Mouse (Mus musculus) forebrain, postnatal 0 days (tissue): ENCODE measurements at regions not wholly inside any gene's neighbourhood (a gene's known extent, or its start where the extent isn't known, plus 50 kb on each side); places are given as distances from the start of the nearest gene placed in this dataset.
A peak's percentile ranks its signal among the peaks of the same experiment; 100 is the strongest.

Source experiments
- ATAC-seq: fragments of 200-750 bp; cut with Nextera tagmentation; 2 replicates; pipeline ENCODE4 v1.8.0; 2017; ENCODE audit warnings: mild to moderate bottlenecking, moderate library complexity
- DNase-seq: peaks from one replicate; pipeline ENCODE4 v3.0.0-alpha.2; 2015
- H3K27ac ChIP-seq: fragments of 300-500 bp; sonication (generic); 2 replicates; pipeline ENCODE4 v1.5.1; 2014; ENCODE audit warnings: low read depth, mild to moderate bottlenecking, antibody characterized with exemption, low read length, moderate library complexity, mixed read lengths
- H3K27me3 ChIP-seq: fragments of 300-500 bp; sonication (generic); 2 replicates; pipeline ENCODE4 v1.6.1; 2014; ENCODE audit warnings: mild to moderate bottlenecking, low read length, mixed read lengths; ENCODE audit not compliant: insufficient read depth
- H3K36me3 ChIP-seq: fragments of 300-500 bp; sonication (generic); 2 replicates; pipeline ENCODE4 v1.6.1; 2014; ENCODE audit warnings: mild to moderate bottlenecking, moderate library complexity; ENCODE audit not compliant: insufficient read depth
- H3K4me1 ChIP-seq: fragments of 300-500 bp; sonication (generic); 2 replicates; pipeline ENCODE4 v1.6.1; 2014; ENCODE audit warnings: antibody characterized with exemption; ENCODE audit not compliant: insufficient read depth
- H3K4me2 ChIP-seq: fragments of 300-500 bp; sonication (generic); 2 replicates; pipeline ENCODE4 v1.6.1; 2014; ENCODE audit warnings: low read depth, mild to moderate bottlenecking, moderate library complexity
- H3K4me3 ChIP-seq: fragments of 300-500 bp; sonication (generic); 2 replicates; pipeline ENCODE4 v1.5.1; 2014; ENCODE audit warnings: low read depth, low read length, mixed read lengths
- H3K9ac ChIP-seq: fragments of 300-500 bp; sonication (generic); 2 replicates; pipeline ENCODE4 v1.6.1; 2014; ENCODE audit warnings: mild to moderate bottlenecking
- H3K9me3 ChIP-seq: fragments of 300-500 bp; sonication (generic); 2 replicates; pipeline ENCODE4 v1.6.1; 2016; ENCODE audit warnings: low read length
- CTCF ChIP-seq: sonication (generic); IDR thresholded peaks from 2 replicates; pipeline ENCODE4 v1.5.1; 2016; ENCODE audit warnings: antibody characterized with exemption, control low read depth, low read depth
- WGBS: fragments of 180-500 bp; shearing (Covaris S2); extraction: QIAGEN DNeasy Blood & Tissue Kit; methylation state at CpG from one replicate; pipeline ENCODE4 v1.1.7; 2014; 5-methylcytosine and 5-hydroxymethylcytosine counted together

DNA sequence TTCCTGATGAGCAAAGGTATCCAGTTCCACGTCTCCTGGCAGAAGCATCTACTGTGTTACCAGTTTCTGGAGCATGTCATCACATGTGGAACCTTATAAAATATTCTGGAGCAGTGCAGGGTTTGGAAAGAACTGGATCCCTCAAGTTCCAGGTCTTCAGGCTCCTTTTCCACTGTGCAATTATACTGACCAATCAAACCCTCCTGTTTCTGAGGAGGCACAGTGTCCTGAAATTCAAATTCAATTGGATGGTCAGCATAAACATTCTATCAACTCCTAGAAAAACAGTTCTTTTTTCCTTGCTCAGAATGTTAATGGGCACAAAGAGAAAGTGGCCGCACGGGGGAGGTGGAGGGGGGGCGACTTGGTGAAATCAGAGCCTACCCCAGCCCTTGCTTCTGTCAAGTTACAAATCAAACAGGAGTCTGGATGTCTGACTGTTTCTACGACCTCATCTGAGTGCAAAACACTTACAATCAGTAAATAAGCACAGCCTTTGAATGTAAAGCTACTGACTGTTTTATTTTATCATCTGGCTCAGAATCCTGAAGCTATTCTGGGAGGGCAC is 203.2 kb upstream of the Gm21897 start:
- Histone ChIP-seq H3K27ac (no peak overlapping the region), H3K27me3 (no peaks in the 10 kb centered on the region), H3K9me3 (no peaks in the 10 kb centered on the region), H3K4me3 (no peak overlapping the region), H3K4me1 (no peaks in the 10 kb centered on the region), H3K9ac (no peak overlapping the region), H3K36me3 (no peaks in the 10 kb centered on the region), H3K4me2 (no peak overlapping the region)
- no peak for TF ChIP-seq CTCF
- no peak for DNase-seq
- no peak for ATAC-seq
- 36% methylated on average over 5 of the region's 5 CpGs for WGBS

DNA sequence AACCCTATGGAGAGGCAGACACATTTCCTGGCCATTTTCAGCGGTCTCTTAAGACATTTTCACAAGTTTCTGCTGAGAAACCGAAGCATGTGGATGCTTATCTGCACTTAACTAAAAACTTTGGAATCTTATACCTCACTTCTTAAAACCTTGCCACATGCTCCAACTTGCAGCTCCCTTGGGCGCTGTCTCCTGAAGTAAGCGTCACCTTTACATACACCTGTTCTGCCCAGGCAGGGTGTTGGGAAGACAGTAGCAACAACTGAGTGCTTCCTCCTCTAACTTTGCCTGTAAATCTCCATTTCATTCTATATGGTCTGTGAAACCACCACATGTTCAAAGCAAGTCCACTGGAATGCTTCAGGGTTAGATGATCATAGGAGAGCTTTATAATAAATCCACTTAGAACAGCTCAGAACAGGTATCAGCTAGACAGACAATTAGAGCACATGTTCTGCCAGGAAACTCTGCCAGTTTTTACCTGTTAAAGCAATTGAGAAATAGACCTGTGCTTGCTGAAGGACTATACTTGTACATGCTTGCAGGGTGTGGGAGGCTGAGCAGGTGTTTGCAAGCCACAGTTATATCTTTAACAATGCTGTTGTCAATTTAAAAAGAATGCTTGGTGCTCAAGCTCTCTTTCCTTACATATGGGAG is 202.6 kb upstream of the Gm21897 start:
- Histone ChIP-seq H3K9ac (no peak overlapping the region), H3K4me2 (no peak overlapping the region), H3K4me3 (no peak overlapping the region), H3K27ac (no peak overlapping the region), H3K36me3 (no peaks in the 10 kb centered on the region), H3K9me3 (no peaks in the 10 kb centered on the region), H3K4me1 (no peaks in the 10 kb centered on the region), H3K27me3 (no peaks in the 10 kb centered on the region)
- 83% methylated on average over 4 of the region's 4 CpGs for WGBS
- TF ChIP-seq CTCF = no peak
- ATAC-seq (no peak), DNase-seq (no peak)

DNA sequence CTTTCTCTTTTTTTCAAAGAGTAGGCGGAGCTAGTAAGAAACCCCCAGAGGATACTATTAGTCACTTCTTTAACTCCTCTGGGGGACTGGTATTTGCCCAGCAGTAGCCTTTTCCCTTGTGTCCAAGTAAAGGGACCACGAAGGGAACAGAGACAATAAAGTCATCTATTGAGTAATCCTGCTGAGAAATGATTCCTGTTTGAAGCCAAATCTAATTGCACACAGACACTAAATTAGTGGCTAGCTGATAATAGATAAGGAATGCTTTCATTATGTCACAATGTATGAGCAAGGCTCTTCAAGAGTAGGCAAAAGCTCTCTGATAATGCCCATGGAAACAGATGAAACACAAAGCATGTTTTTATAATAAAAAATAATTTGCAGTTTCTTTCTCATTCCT is 201.9 kb upstream of the Gm21897 start:
- no peak overlapping the region for H3K9ac ChIP-seq
- 30% methylated on average over 2 of the region's 2 CpGs for WGBS
- H3K9me3 ChIP-seq = no peaks in the 10 kb centered on the region
- H3K4me1 ChIP-seq = no peaks in the 10 kb centered on the region
- H3K27me3 ChIP-seq = no peaks in the 10 kb centered on the region
- no peak overlapping the region for H3K4me2 ChIP-seq
- no peak overlapping the region for H3K4me3 ChIP-seq
- no peaks in the 10 kb centered on the region for H3K36me3 ChIP-seq
- no peak for TF ChIP-seq CTCF
- DNase-seq (no peak), ATAC-seq (no peak)
- H3K27ac ChIP-seq = no peak overlapping the region

DNA sequence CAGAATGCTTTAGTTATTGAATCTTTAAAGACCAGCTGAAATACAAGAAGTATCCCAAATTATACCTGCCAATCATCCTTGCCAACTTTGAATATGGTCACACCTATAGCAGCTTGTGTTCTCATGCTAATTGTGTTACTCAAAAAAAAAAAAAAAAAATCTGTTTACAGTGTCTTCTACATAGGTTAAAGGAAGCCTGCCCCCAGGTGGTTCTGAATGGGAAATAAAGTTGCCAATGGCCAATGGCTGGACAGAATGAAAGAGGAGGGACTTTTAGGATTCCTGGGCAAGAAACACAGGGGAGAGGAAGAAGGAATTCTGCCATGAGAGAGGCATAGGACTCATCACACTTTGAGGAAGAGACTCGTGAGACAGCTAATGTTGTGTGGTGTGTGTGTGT is 197.5 kb upstream of the Gm21897 start:
- 85% methylated on average over 1 of the region's 1 CpGs for WGBS
- H3K4me3 ChIP-seq = no peak overlapping the region
- peak; percentile 13 for DNase-seq
- no peaks in the 10 kb centered on the region for H3K36me3 ChIP-seq
- H3K4me2 ChIP-seq = no peak overlapping the region
- H3K9ac ChIP-seq = no peak overlapping the region
- no peaks in the 10 kb centered on the region for H3K4me1 ChIP-seq
- no peak for ATAC-seq
- no peaks in the 10 kb centered on the region for H3K9me3 ChIP-seq
- H3K27ac ChIP-seq = no peak overlapping the region
- TF ChIP-seq CTCF = 0 out of 2 replicates have a peak, but pooled peaks have one; percentile 18
- H3K27me3 ChIP-seq = no peaks in the 10 kb centered on the region

DNA sequence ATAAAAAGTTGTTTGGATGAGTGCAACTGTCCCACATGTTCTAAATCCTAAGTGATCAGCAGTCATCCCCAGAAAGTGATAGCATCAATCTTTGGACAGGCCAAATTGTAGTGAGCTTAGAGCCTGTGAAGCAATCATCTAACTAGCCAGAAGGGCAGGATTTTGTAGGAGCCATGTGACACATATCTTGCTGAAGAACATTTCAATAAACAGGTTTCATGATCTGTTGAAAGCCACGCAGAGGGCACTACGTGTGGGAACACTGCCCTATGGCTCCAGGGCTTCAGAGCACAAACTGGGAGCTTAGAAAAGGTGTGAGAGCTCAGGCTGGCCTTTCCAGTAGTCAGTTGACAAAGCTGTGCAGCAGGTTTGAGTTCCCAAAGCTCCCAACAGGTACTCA is 188.3 kb upstream of the Gm21897 start:
- no peak for ATAC-seq
- no peak for TF ChIP-seq CTCF
- Histone ChIP-seq H3K27me3 (no peaks in the 10 kb centered on the region), H3K9ac (no peak overlapping the region), H3K9me3 (no peaks in the 10 kb centered on the region), H3K4me1 (no peaks in the 10 kb centered on the region), H3K27ac (no peak overlapping the region), H3K4me3 (no peak overlapping the region), H3K4me2 (no peak overlapping the region), H3K36me3 (no peaks in the 10 kb centered on the region)
- DNase-seq = no peak
- 89% methylated on average over 2 of the region's 2 CpGs for WGBS

DNA sequence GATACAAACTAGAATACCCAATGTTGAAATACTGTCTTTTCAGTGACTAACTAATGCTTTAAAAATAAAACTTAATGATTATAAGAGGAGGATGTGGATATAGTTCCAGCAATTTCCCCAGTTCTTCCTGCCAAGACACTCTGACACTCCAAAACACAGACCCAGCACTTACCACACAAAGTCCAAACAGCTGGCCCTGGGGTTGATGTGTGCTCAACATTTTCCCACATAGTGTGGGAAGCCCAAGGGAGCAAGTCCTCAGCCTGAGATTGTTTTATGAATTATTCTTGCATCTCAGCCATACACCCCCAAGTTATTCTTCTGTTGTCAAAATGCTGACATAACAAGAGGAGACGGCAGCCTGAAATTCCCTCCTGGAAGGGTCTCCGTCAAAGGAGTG is 187.5 kb upstream of the Gm21897 start:
- ATAC-seq = no peak
- Histone ChIP-seq H3K9ac (no peak overlapping the region), H3K4me1 (no peaks in the 10 kb centered on the region), H3K27me3 (no peaks in the 10 kb centered on the region), H3K36me3 (no peaks in the 10 kb centered on the region), H3K4me3 (no peak overlapping the region), H3K9me3 (no peaks in the 10 kb centered on the region), H3K4me2 (no peak overlapping the region), H3K27ac (no peak overlapping the region)
- 88% methylated on average over 2 of the region's 2 CpGs for WGBS
- TF ChIP-seq CTCF = no peak
- no peak for DNase-seq

DNA sequence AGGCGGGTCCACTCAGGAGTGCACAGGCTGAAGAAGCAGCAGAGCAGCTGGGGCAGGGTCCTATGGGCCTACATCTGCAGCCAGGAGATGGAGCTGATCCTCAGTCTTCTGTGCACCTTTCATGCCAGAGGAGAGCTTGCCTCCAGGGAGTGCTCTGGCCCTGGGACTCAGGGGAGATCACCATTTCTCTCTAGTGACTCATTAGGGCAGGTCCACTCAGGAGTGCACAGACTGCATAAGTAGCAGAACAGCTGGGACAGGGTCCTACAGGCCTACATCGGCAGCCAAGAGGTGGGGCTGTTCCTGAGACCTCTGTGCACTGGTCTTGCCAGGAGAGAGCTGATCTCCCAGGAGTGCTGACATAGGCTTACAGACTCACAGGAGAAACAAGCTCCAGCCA is 159.4 kb upstream of the Gm21897 start:
- DNase-seq (no peak), ATAC-seq (no peak)
- TF ChIP-seq CTCF = no peak
- no peak overlapping the region for H3K4me2 ChIP-seq
- no peak overlapping the region for H3K9ac ChIP-seq
- H3K4me3 ChIP-seq = no peak overlapping the region
- H3K27ac ChIP-seq = no peak overlapping the region
- no peaks in the 10 kb centered on the region for H3K27me3 ChIP-seq
- no peaks in the 10 kb centered on the region for H3K9me3 ChIP-seq
- no peaks in the 10 kb centered on the region for H3K36me3 ChIP-seq
- 80% methylated on average over 2 of the region's 2 CpGs for WGBS
- H3K4me1 ChIP-seq = no peaks in the 10 kb centered on the region
